14 mouse cellular contexts compared by ENCODE assay signal in genomic region chr6:122570695-122571616, GRCm38 (mm10). TPM values are rescaled to one million over a fixed set of nuclear protein-coding genes. Genes with fewer than 3 reads are reported as not detected.
DNase-seq lines count a peak whose midpoint lies in the region; ATAC-seq and TF ChIP-seq lines count a peak whose summit lies in the region.
"Had no signal": no experiment of that assay in that cellular context is flagged by ENCODE, and none has a peak within 500 bp of the region (broad histone marks: within the 10 kb centered on the region; RNA-seq: fewer than 3 reads in every experiment).

No protein-coding gene starts in this region.

- H3K79me2 ChIP-seq in CH12.LX (replicated peaks; ENCODE audit: control insufficient read depth, extremely low read depth, insufficient read depth, poor library complexity, severe bottlenecking) = no peaks in the 10 kb centered on the region

- no peaks in the 10 kb centered on the region for H3K27me3 ChIP-seq in CH12.LX (replicated peaks)
- H3K27me3 ChIP-seq: embryonic facial prominence, embryonic 13.5 days; hindbrain, embryonic 15.5 days had no signal

- H3K9ac ChIP-seq in CH12.LX (ENCODE audit: insufficient read depth, low read depth) = no peak overlapping the region
- H3K9ac ChIP-seq: embryonic facial prominence, embryonic 13.5 days; hindbrain, embryonic 15.5 days had no signal

- TF ChIP-seq POLR2A in CH12.LX (IDR thresholded peaks at IDR 0.05; ENCODE audit: low read depth, low read length) = no peak

- intact Hi-C loops in heart, postnatal 10 days (cut with DNase I) = no loop called here
- intact Hi-C loops in left cerebral cortex, postnatal 25 days (cut with DNase I) = no loop called here

- H3K4me2 ChIP-seq in CH12.LX (ENCODE audit: insufficient read depth, low read depth, poor library complexity, severe bottlenecking) = peak overlapping the region; percentile 42; the same call in 1 of the 2 replicates
- H3K4me2 ChIP-seq: embryonic facial prominence, embryonic 13.5 days; hindbrain, embryonic 15.5 days had no signal

- TF ChIP-seq RAD21 in CH12.LX (IDR thresholded peaks at IDR 0.05; ENCODE audit: low read depth, low read length) = no peak

- H3K4me1 ChIP-seq in CH12.LX (ENCODE audit: control insufficient read depth in 1 of 2, insufficient read depth in 2 of 2) = peaks cover 7 to 43% of the 10 kb centered on the region in 2 experiments; a peak in 3 of 4 replicates
- H3K4me1 ChIP-seq: embryonic facial prominence, embryonic 13.5 days; hindbrain, embryonic 15.5 days had no signal

- TF ChIP-seq EP300 in CH12.LX (IDR thresholded peaks at IDR 0.05; ENCODE audit: low read length) = no peak; the same call in 1 of the 2 replicates

- peaks cover 0 to under 1% of the 10 kb centered on the region in 2 experiments for H3K36me3 ChIP-seq in CH12.LX (replicated peaks in 1 of 2; ENCODE audit: control insufficient read depth in 1 of 2, insufficient read depth in 1 of 2, low read length in 1 of 2)
- H3K36me3 ChIP-seq: embryonic facial prominence, embryonic 13.5 days; hindbrain, embryonic 15.5 days had no signal

- no peak overlapping the region for H3K27ac ChIP-seq in CH12.LX (ENCODE audit: insufficient read depth, low read depth)
- H3K27ac ChIP-seq: embryonic facial prominence, embryonic 13.5 days; hindbrain, embryonic 15.5 days had no signal

- no peaks in the 10 kb centered on the region for H3K9me3 ChIP-seq in CH12.LX (replicated peaks; ENCODE audit: low read length)
- H3K9me3 ChIP-seq: embryonic facial prominence, embryonic 13.5 days; hindbrain, embryonic 15.5 days had no signal

- dilution Hi-C loops in CH12.LX (cut with MboI; ENCODE audit: extremely low pct_ligation_motif_present, extremely low pct_unique_long_range_greater_than_20kb, low sequenced_read_pairs) = no loop called here

- DNase-seq in heart, adult 9 months (ENCODE audit: low spot score in 2 of 2) = peak; percentile 19 to 37
- DNase-seq in heart, postnatal 10 days = no peak
- peak; percentile 61 for DNase-seq in CH12.LX (ENCODE audit: extremely low read depth)
- peak; percentile 18 for DNase-seq in fibroblast of lung, adult 2 months (ENCODE audit: low read depth)
- no peak for DNase-seq in right cerebral cortex, postnatal 4 days
- DNase-seq in layer of hippocampus, adult 11-12 months (ENCODE audit: low spot score) = no peak
- DNase-seq in left cerebral cortex, postnatal 25 days (ENCODE audit: low spot score in 2 of 2) = no peak
- DNase-seq: gastrocnemius, postnatal 10 days; layer of hippocampus, adult 9-11 months had no signal

- in situ Hi-C loops in CH12.LX (cut with MboI; ENCODE audit: low pct_ligation_motif_present, low pct_unique_long_range_greater_than_20kb, low sequenced_read_pairs) = no loop called here

- peak; percentile 87 for ATAC-seq in megakaryocyte-erythroid progenitor cell, adult 5-6 weeks (replicated peaks; ENCODE audit: low FRiP score, low TSS enrichment, poor library complexity, severe bottlenecking)

- H3K4me3 ChIP-seq in CH12.LX (replicated peaks in 1 of 3; ENCODE audit: low read depth in 2 of 3, low read length in 2 of 3, poor library complexity in 1 of 3) = no peak overlapping the region
- H3K4me3 ChIP-seq: embryonic facial prominence, embryonic 13.5 days; hindbrain, embryonic 15.5 days had no signal

- TF ChIP-seq CTCF in CH12.LX (conservative IDR thresholded peaks at IDR 0.05 in 1 of 2, IDR thresholded peaks at IDR 0.05 in 1 of 2; ENCODE audit: low read depth in 2 of 2, low read length in 2 of 2) = no peak

TF ChIP-seq in CH12.LX, 34 proteins besides CTCF, POLR2A, EP300 and RAD21:
- TF ChIP-seq BHLHE40 (IDR thresholded peaks at IDR 0.05; ENCODE audit: low read depth, low read length) = peak; percentile 74
- no peak for TF ChIP-seq JUND (conservative IDR thresholded peaks at IDR 0.05; ENCODE audit: low read depth, low read length)
- TF ChIP-seq ETS1 (conservative IDR thresholded peaks at IDR 0.05; ENCODE audit: low read depth, low read length) = peak; percentile 70
TF ChIP-seq in CH12.LX: peak in this region for 2.

RNA-seq across cellular contexts. Expression of gene Aicda, which starts 17.4 kb away (rescaled TPM):
- total RNA-seq in heart, postnatal 10 days (2021) = not detected
- total RNA-seq in CH12.LX (2012; rRNA removed) = 5.4 and 6.4 TPM in 2 replicates
- total RNA-seq in CH12.LX (2014; rRNA removed) = 41.1 TPM in 2 replicates
- 33.3 and 36.6 TPM in 2 replicates for polyA plus RNA-seq in CH12.LX (2012; ENCODE audit: insufficient read length, low read depth)
- not detected in 2 replicates for total RNA-seq in megakaryocyte-erythroid progenitor cell, adult 5-6 weeks (2014; fragmentation: Nextera tagmentation)
- total RNA-seq in megakaryocyte-erythroid progenitor cell, adult 5-6 weeks (2017) = not detected in 2 replicates
- total RNA-seq in left cerebral cortex, postnatal 25 days (2021) = not detected
- total RNA-seq: gastrocnemius, postnatal 10 days had no signal
- polyA plus RNA-seq: lung, embryonic 16.5 days had no signal

RNA-seq across cellular contexts. Expression of gene Apobec1, which starts 31.3 kb away (rescaled TPM):
- total RNA-seq in heart, postnatal 10 days (2021) = 1 to 10 TPM; 6.4 to 6.9 TPM
- total RNA-seq in CH12.LX (2012; rRNA removed) (32.2 and 39.6 TPM in 2 replicates), CH12.LX (2014; rRNA removed) (42.6 and 46.2 TPM in 2 replicates)
- 34.4 and 41.9 TPM in 2 replicates for polyA plus RNA-seq in CH12.LX (2012; ENCODE audit: insufficient read length, low read depth)
- 11.5 and 30.2 TPM in 2 replicates for total RNA-seq in megakaryocyte-erythroid progenitor cell, adult 5-6 weeks (2014; fragmentation: Nextera tagmentation)
- 3.1 and 6.2 TPM in 2 replicates for total RNA-seq in megakaryocyte-erythroid progenitor cell, adult 5-6 weeks (2017)
- total RNA-seq in left cerebral cortex, postnatal 25 days (2021) = 1 to 10 TPM; 1.0 to 1.4 TPM

RNA-seq across cellular contexts. Expression of gene Gdf3, which starts 38.9 kb away (rescaled TPM):
- total RNA-seq in heart, postnatal 10 days (2021) = not detected
- total RNA-seq in CH12.LX (2012; rRNA removed) = not detected in 2 replicates
- not detected in 2 replicates for total RNA-seq in CH12.LX (2014; rRNA removed)
- not detected in 2 replicates for polyA plus RNA-seq in CH12.LX (2012; ENCODE audit: insufficient read length, low read depth)
- total RNA-seq in megakaryocyte-erythroid progenitor cell, adult 5-6 weeks (2014; fragmentation: Nextera tagmentation) = 14.1 and 24.4 TPM in 2 replicates
- total RNA-seq in megakaryocyte-erythroid progenitor cell, adult 5-6 weeks (2017) = 9.7 and 15.2 TPM in 2 replicates
- not detected for total RNA-seq in left cerebral cortex, postnatal 25 days (2021)
- total RNA-seq: gastrocnemius, postnatal 10 days had no signal
- polyA plus RNA-seq: embryonic facial prominence, embryonic 13.5 days had no signal

RNA-seq across cellular contexts. Expression of gene Dppa3, which starts 55.3 kb away (rescaled TPM):
- total RNA-seq in heart, postnatal 10 days (2021) = not detected
- total RNA-seq in CH12.LX (2012; rRNA removed) = not detected in 2 replicates
- total RNA-seq in CH12.LX (2014; rRNA removed) = not detected in 2 replicates
- not detected in 2 replicates for polyA plus RNA-seq in CH12.LX (2012; ENCODE audit: insufficient read length, low read depth)
- total RNA-seq in megakaryocyte-erythroid progenitor cell, adult 5-6 weeks (2014; fragmentation: Nextera tagmentation) = not detected in 2 replicates
- total RNA-seq in megakaryocyte-erythroid progenitor cell, adult 5-6 weeks (2017) = not detected in 2 replicates
- not detected for total RNA-seq in left cerebral cortex, postnatal 25 days (2021)
- total RNA-seq: gastrocnemius, postnatal 10 days had no signal
- polyA plus RNA-seq: embryonic facial prominence, embryonic 13.5 days; hindbrain, embryonic 15.5 days; stomach, embryonic 16.5 days had no signal

Comparison
In these comparisons a context has a peak if more than half of its experiments do, and no peak if none do; other contexts are left out.
1. DNase-seq: peak in heart, adult 9 months (2 of 2), CH12.LX (single experiment) and fibroblast of lung, adult 2 months (single experiment); none in heart, postnatal 10 days (0 of 2), right cerebral cortex, postnatal 4 days (single experiment), layer of hippocampus, adult 11-12 months (single experiment) and left cerebral cortex, postnatal 25 days (0 of 2).
2. RNA of gene Aicda, which starts 17.4 kb away (total RNA-seq): 5.4 to 41.1 TPM in CH12.LX; not detected in heart, postnatal 10 days, not detected in left cerebral cortex, postnatal 25 days and not detected in megakaryocyte-erythroid progenitor cell, adult 5-6 weeks; every median in the first group is over 4 times any median in the second.
3. RNA of gene Gdf3, which starts 38.9 kb away (total RNA-seq): 9.7 to 24.4 TPM in megakaryocyte-erythroid progenitor cell, adult 5-6 weeks; not detected in heart, postnatal 10 days, not detected in CH12.LX and not detected in left cerebral cortex, postnatal 25 days; every median in the first group is over 10 times any median in the second.